Mouse (Mus musculus) cerebellum, adult 2 months (tissue): ENCODE data around the gene Arhgap10.

Experiments
- CTCF ChIP-seq: fragments of 200-500 bp; IDR thresholded peaks from 2 replicates; pipeline ENCODE4 v1.5.1; 2011; ENCODE audit warnings: low read depth, mild to moderate bottlenecking, control low read depth, low read length, moderate library complexity, borderline replicate concordance; ENCODE audit not compliant: insufficient read depth
- POLR2A ChIP-seq: fragments of 200-500 bp; IDR thresholded peaks from 2 replicates; pipeline ENCODE4 v1.6.1; 2011; ENCODE audit warnings: low read length, control low read depth, borderline replicate concordance; ENCODE audit not compliant: insufficient read depth

- TF ChIP-seq CTCF: no peak
- no peak for TF ChIP-seq POLR2A
Measured at GRCm38 (mm10) chr8:77478913-77479273, 38.9 kb downstream of the Arhgap10 start.
